Mouse (Mus musculus): ENCODE measurements at regions not wholly inside any gene's neighbourhood (a gene's known extent, or its start where the extent isn't known, plus 50 kb on each side); places are given as distances from the start of the nearest gene placed in this dataset.

DNA sequence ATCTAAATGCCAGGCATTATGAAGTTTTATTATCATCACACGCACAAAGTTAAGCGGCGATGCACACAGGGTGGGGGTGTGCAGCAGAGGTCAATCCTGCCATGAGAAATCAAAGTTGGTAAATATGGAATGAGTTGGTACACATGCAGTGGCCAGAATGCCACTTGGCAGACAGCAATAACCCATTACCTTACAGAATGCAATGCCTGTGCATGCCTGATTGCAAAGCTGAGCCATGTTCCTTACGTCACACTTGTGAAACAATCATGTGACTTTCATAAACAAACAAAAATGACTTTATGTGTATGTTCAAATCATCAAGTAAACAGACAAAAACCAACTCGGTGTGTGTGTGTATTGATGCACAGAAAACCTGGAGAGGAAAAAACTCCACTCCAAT, 208.5 kb upstream of the Mkln1 start:
- no peak for DNase-seq (ENCODE audit: low spot score in 2 of 2)

DNA sequence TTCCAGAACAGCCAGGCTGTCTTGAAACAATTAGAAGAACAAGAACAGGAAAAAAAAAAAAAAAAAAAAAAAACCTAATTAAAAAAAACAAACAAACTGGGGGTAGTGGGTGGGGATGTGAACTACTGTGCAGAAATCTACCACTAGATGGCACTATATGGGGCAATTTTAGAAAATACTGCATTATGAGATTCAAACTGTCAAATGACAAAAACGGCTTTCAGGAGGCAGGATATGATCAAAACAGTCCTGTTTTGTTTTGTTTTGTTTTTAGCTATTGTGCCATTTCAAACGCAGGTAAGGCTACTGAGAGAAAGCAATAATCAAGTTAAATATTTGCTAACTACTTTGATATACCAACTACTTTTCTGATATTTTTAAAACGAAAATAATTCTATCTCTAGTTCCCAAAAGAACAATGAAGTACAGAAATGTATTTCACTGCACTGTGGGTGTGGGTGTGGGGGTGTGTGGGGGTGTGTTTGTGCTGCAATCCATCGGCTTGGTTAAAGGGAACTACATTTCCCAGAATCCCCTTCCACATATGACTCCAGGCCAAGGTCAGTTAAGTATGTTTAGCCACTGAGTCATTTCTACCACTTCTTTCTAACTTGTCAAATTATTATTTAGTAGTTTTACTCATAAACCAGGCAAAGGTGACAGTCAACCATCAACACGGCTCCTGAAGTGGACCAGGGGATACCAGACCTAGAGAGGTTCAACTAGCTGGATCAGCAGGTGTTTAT, 207.7 kb upstream of the Mkln1 start:
- DNase-seq (ENCODE audit: low spot score in 2 of 2) = no peak

DNA sequence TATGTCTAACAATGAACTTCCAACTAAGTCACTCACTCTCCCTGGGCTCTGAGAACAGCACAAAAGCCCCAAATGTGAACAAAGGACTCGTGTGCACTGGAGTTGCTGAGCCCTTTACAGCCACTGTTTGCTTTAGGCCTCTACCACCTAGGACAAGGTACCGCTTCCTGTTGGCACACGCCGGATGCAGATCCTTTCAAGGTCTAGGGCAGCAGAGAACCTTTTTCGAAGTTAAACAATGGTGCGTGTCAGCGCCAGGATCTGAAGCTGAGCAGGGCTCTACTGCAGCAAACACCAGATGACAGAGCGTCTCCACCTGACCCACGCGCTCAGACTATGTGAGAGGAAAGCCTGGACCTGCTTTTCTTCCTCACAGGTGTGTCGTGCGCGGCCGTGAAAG, 207.0 kb upstream of the Mkln1 start:
- DNase-seq (ENCODE audit: low spot score in 2 of 2) = no peak

DNA sequence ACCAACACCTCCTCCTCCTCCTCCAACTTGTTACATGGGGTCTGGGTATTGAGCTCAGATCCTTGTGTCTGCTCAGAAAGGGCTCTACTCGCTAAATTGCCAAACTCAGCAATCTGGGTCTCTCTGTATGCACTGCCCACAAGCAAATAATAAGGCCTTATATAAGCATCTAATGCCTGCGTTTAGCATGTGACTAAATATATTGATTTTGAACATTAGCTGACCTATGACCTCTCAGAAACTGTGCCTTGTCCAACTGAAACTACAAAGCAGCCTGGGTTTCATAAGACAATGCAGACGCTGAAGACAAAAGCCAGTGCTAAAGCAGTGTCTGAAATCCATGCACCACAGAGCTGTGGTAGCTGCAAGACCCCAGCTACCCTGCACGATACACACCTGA, 206.3 kb upstream of the Mkln1 start:
- no peak for DNase-seq (ENCODE audit: low spot score in 2 of 2)

DNA sequence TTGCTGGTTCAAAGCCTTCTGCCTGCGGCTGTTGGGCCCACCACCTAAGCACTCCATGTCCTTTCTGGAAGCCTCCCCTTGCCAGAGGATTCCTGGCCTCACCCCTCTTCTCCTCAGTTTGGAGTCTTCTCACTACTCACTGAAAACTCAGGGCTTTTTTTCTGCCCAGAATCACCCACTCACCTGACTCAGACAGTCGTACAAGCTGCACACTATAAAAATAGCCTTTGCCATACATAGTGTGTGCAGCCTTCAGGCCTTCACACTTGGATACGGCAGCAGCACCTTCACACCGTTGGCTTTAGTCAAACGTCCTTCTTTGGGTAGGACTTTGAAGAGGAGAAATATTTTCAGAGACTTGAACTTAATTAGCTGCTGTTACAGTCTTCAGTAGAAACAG, 205.3 kb upstream of the Mkln1 start:
- DNase-seq (ENCODE audit: low spot score in 2 of 2) = no peak

DNA sequence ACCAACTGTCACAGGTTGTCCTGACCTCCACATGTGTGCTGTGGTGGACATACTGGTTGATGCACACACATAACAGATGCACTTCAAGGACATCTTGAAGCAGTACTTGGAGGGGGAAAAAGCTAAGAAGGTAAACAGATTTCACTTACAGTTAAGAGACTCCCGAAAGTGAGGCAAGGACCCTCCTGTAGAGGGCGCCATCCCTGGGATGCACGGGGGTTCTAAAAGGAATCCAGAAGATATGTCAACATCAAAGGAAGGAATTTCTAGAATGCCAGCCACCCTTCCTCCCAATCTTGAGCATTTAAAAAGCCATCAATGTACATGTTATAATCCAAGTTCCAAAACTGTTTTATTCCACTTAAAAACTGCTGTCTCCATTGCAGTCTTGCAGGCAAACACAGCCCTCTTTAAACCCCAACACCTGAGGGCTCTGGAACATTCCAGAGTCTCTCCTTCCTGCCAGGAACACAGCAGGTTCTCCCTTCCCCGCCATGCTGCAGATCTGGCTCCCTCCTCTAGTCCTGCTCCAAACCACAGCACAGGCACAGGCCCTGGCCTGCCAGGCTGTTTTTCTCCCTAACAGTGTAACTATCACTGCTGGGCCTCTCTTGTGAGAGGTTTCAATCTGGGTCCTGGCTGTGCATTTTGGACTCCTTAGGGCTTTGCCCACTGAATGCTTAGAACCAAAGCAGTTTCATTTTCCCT, 200.8 kb upstream of the Mkln1 start:
- no peak for DNase-seq (ENCODE audit: low spot score in 2 of 2)

DNA sequence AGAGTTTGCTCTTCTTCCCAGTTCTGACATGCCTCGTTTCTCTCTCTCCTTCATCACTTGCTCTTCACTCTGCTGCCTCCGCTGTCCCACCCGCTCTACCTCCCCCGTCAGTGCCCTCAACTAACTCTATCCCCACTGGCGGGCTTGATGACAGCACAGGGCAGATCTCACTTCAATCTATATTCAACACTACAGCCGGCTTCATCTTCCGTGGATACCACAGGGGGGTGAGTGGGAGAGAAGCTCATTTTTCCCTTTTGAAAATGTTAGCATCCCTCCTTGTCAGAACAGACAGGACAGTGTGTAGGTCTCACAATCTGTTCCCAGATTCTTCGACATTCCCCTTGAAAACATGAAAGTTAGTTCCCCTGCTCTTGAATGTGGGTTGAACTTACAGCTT, 200.2 kb upstream of the Mkln1 start:
- no peak for DNase-seq (ENCODE audit: low spot score in 2 of 2)

DNA sequence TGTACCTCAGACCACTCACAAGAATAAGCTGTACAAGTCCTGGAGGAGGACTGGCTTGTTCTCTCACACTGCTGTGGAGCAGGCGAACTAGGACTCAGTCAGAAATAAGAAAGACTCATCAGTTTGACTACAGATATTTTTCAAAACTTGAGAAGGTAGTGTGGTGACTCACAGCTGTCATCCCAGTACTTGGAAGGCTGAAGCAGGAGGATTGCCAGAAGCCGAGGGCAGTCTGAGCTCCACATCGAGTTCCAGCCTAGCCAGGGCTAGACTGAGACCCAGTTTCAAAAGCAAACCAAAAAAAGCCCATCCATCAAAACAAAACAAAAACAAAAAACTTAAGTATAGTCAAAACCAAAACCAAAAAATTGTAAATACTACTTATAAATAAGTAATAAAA, 197.8 kb upstream of the Mkln1 start:
- no peak for DNase-seq (ENCODE audit: low spot score in 2 of 2)

DNA sequence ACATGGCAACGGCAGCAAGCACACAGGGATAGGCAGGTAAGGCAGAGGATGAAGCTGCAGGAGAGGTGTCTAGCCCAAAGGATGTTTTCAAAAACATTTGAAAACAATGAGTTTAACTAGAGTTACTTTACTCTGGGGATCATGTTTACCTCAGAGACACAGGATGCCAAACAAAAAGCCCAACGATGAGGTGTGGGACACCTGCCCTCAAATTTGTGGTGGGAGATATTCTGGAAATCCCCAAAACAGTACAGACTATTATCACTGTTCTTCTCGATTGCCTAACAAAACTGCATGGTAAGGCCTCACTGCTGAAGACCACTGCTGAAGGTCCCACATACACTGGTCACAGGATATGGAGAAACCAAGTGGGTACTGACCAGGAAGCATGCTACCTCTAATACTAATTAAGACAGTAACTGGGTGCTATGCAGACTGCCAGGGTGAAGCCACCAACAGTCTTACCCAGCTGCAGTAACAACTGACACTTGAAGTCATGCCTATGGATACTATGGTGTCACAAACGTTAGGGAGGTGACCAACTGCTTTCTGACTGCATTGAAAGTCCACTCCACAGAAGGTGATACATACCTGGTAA, 197.1 kb upstream of the Mkln1 start:
- no peak for DNase-seq (ENCODE audit: low spot score in 2 of 2)

DNA sequence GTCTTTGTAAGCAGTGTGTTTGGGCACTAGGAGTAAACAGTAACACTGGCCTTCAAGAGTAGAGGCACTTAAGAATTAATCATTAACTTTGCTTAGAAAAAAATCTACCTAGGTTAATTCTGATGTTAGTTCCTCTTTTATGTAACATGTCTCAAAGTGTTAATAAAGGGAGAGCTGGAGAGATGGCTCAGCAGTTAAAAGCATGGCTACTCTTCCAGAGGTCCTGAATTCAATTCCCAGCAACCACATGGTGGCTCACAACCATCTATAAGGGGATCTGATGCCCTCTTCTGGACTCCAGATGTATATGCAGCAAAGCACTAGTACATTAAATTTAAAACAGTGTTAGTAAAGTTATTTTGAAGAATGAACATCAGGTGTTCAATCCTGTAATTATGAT, 195.9 kb upstream of the Mkln1 start:
- DNase-seq (ENCODE audit: low spot score in 2 of 2) = no peak

DNA sequence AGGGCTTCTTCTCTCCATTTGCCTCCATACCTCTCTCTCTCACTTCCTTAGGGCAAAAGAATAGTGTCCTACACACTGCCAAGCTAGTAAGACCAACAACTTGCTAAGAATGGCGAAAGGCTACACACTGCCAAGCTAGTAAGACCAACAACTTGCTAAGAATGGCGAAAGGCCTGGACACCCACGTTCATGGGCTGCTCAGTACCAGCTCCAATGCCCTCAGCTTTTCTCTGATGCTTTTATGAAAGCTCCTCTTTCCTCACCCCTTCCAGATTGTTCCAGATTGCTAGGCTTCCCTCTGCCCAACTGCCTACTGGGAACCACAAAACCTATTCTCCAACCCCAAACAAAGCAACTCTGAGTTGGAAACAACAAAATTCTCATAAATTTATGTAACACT, 194.1 kb upstream of the Mkln1 start:
- DNase-seq (ENCODE audit: low spot score in 2 of 2) = no peak

DNA sequence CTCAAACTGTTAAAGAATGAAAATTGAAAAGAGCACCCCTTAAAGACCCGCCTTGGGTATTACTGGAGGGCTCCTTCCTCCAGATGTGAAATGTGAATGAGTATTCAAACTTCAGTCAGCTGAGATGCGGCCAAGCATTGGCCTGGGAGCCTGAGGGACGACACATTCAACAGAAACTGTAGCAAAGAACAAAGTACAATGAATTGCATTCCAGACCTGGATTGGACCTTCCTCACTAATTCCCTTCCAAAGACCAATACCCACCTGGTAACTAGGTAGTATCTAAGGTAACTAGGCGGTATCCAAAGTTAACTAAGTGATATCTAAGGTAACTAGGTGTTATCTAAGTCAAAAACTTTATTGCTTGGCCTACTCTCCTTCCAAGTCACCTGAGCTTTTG, 193.7 kb upstream of the Mkln1 start:
- no peak for DNase-seq (ENCODE audit: low spot score in 2 of 2)

DNA sequence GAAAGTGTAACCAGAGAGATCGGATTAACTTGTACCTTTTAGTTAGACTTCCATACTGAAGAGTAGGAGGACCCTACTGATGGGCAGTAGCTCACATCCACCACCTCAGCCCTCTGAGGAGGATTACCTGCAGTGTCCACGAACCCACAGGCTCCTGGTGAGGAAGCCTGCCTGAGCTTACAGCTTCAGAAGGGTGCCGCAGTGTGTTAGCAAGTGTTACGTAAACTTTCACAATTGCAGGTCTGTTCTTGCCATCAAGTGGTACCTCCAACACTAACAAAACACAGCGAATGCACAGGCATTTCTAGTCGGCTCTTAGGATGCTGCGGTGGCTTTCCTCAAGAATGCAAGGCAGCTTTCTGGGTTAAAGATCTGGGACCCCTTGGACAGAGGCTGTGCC, 192.4 kb upstream of the Mkln1 start:
- peak in 1 of 2 experiments; percentile 16 for DNase-seq (ENCODE audit: low spot score in 2 of 2)

DNA sequence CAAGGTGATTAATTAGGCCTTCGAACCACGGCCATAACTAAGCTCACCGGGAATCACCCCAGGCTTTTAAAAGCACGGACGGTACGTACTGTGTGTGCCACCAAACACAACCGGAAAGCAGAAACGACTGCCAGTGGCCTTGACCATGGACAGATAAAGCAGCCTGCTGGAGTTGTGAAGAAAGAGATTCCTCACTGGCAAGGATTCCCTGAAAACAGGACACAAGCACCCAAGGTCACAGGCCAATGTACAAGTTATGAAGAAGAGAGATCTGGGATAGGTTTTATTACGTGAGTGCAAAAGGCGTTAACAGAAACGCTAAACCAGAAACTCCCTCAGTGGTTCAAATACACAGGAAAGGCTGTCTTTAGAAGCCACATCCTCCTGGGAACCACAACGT, 191.3 kb upstream of the Mkln1 start:
- DNase-seq (ENCODE audit: low spot score in 2 of 2) = peak in 1 of 2 experiments; percentile 20

DNA sequence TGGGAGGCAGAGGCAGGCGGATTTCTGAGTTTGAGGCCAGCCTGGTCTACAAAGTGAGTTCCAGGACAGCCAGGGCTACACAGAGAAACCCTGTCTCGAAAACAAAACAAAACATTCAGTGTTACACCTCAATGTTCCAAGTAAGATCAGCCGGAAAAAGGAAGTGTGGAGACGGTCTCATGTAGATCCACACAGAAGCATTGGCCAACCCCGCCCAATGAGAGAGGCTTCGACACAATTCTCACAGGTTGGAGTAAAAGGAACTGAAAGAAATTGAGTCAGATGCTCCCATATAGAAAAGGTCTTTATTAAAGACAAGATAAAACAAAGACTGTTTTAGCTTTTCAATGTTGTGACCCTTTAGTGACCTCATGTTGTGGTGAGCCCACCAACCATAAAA, 190.3 kb upstream of the Mkln1 start:
- no peak for DNase-seq (ENCODE audit: low spot score in 2 of 2)

DNA sequence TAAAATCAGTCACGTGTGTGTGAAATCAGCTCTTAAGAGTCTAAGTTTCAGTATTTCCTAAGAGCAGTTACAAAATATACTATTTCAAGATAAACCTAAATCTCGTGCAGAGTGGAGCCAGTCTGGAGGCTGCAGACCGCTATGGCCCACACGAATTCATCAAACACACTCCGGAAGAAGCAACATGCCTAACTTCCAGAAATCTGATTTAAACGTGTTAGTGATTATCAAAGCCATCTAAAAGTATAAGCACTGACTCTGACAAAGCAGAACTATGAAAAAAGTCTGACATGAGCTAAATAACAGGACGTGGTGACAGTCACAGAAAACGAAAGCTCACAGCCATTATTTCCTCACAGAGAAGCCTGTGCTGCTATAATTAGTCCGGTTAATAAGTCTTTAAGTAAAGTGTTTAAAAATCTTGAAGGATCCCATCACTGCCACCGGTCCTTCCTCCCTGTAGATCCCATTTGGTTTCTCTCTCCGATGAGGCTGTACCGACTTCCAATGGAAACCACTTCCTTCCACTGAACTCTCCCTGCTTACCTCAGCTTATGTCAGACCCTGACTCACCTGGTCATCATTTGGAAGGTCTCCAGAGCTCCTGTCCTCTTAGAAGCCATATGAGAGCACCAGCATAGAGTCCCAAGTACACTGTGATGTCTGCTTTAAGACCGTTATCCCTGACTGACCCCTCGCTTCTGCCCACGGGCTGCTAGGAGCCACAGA, 189.0 kb upstream of the Mkln1 start:
- peak in 1 of 2 experiments; percentile 20 for DNase-seq (ENCODE audit: low spot score in 2 of 2)

DNA sequence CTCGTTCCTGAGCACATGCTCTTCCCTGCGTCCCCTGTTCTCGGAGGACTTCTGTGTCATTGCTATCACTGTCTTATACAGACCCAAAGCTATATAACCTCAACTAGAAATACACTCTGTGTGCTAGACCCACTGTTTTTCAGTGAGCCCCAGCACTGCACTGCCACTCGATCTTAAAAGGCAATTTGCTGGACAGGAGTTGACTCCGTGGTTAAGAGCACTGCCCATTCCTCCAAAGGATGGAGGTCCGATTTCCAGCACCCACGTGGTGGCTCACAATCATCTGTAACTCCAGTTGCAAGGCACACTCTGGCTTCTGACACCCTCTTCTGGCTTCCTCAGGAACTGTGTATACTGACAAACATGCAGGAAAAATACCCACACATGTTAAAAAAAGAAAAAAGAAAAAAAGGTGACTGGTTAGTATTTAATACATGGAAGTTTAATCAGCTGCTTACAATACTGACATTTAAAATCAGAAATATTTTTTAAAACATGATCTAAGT, 188.3 kb upstream of the Mkln1 start:
- DNase-seq (ENCODE audit: low spot score in 2 of 2) = peak in 1 of 2 experiments; percentile 15

DNA sequence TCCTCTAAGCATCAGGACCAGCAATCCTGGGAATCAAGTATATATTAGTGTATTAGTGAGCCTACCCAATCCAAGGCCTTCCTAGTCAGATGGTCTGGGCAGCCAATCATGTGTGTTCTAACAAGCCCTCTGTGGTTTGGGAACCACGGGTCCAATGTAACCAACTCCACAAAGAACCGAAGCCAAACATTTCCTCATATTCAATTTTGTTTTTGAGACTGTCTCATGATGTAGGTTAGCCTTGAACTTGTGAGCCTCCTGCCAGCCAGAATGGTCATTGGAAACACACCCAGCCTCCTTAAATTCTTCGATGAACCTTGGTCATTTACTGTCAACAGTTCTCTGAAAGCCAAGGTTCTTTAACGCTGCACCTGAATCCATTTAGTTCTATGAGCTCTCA, 187.4 kb upstream of the Mkln1 start:
- no peak for DNase-seq (ENCODE audit: low spot score in 2 of 2)

DNA sequence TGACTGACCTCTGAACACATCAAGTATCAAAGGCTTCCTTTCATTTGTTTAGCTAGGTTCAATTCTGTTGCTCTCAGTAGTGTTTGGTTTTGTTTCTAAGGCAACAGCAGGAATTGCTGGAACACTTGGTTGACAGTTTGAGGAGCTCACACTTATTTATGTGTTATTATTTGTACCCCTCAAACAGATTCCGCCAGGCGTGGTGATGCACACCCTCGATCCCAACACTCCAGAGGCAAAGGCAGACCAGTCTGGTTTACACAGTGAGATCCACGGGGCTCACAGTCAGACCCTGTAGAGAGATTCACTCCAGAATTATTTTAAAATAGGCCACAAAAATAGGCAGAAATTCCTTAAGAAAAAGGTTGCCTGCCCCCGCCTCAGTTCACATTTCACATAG, 186.9 kb upstream of the Mkln1 start:
- no peak for DNase-seq (ENCODE audit: low spot score in 2 of 2)

DNA sequence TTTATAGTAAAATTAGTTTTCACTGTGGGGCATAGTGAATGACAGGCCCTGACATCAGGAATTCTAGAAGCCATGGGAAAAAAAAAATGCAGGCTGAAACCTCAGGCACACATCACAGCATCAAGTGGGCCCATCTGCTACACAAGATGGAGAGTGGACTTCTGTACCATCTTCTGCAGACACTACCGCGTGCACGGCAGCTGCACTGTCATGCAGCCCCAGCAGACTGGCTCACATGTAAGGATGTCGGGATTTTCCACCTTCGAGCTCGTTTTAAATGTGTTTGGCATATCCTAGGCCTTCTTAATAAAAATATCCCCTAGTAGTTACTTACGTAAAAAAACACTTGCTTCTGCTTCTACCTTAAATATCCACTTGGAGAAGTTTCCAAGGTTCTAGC, 186.5 kb upstream of the Mkln1 start:
- no peak for DNase-seq (ENCODE audit: low spot score in 2 of 2)

DNA sequence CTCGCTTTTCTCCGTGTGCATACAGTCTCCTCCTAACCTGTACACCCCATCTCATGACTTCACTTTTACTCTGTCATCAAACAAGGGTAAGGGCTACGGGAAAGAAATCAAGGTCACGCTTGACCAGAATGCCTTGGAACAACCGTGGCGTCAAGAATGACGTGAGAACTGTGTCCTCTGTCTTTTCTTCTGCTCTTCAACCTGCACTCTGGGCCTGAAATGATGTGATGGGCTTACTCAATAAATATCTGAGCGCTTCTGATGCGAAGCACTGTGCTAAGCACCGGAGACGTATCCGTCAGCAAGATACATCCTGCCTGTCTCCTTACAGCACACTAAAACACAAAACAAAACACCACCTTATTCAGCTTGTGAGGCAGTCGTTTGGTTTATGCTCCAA, 185.8 kb upstream of the Mkln1 start:
- no peak for DNase-seq (ENCODE audit: low spot score in 2 of 2)

DNA sequence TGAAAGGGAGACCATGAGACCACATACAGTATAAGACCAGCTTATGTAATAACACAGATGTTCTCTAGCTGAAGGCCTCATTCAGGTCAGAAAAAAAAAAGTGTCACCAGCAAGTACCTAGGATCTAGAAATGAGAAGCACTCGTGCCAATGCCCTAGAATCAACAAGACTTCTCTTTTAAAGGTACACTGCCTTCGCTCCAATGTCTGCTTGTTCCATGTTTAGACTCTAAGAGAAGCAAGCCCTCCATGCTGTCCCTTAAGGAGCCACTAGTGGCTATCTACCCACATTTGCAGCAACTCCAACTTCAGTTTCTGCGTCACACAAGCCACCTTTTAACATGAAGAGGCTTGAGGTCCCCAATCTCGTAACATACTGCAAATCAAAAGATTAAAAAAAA, 185.4 kb upstream of the Mkln1 start:
- no peak for DNase-seq (ENCODE audit: low spot score in 2 of 2)

Measured in adrenal gland, adult 18-20 months (tissue).